In the genomic region with DNA sequence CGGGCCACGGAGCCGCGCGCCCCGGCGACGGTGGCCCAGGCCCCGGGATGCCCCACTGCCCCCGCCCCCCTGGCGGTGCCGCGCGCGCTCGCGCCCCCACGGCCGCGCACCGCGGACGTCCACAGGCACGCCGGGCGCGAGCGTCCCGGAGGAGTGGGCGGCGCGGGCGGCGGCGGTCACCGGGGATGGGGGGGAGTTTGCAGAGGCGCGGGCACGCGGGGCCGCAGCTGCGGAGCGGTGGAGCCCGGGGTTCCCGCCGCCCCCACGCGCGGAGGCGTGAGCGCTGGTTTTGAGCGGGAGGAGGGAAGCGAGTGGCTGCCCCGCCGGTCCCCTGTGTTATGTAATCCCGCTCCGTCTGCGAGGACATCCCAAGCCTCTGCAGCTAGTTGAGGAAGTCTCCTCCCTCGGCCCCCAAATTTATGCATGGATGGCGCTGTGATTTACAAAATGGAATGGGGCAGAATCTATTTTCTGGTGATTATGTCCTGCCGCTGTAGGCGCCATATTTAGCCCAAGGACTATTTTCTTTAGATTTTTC, we compare ENCODE assay signal across 8 mouse cellular contexts. TPM values are rescaled to one million over a fixed set of nuclear protein-coding genes. Genes with fewer than 3 reads are reported as not detected.
DNase-seq lines count a peak whose midpoint lies in the region; ATAC-seq lines count a peak whose summit lies in the region.

No protein-coding gene starts in this region.

- WGBS in forebrain, embryonic 10.5 days = 2% methylated on average over 43 of the region's 62 CpGs
- 0% methylated on average over 49 of the region's 62 CpGs for WGBS in heart, embryonic 15.5 days
- WGBS in liver, embryonic 13.5 days (ENCODE audit: insufficient replicate concordance) = under 1% methylated on average over 53 of the region's 62 CpGs
- under 1% methylated on average over 51 of the region's 62 CpGs for WGBS in stomach, embryonic 14.5 days

- peaks cover 22% of the 10 kb centered on the region for H3K4me1 ChIP-seq in forebrain, embryonic 10.5 days
- H3K4me1 ChIP-seq in heart, embryonic 15.5 days (replicated peaks) = peaks cover 16% of the 10 kb centered on the region
- H3K4me1 ChIP-seq in liver, embryonic 13.5 days (replicated peaks) = peaks cover 34% of the 10 kb centered on the region
- H3K4me1 ChIP-seq in stomach, embryonic 14.5 days (ENCODE audit: control insufficient read depth, insufficient read depth, low read length) = 0 out of 2 replicates have a peak, but pooled peaks cover 6% of the 10 kb centered on the region

- DNase-seq in brain, embryonic 18.5 days (ENCODE audit: low read depth, low spot score) = peak; percentile 72
- DNase-seq in forebrain, embryonic 10.5 days (ENCODE audit: extremely low spot score, low spot score) = peak; percentile 71
- DNase-seq in kidney, postnatal 14 days = peak; percentile 87
- DNase-seq in liver, embryonic 13.5 days = peak; percentile 48
- peak; percentile 57 to 74 for DNase-seq in natural killer cell, adult 2 months (ENCODE audit: low spot score in 2 of 2)

- H3K9me3 ChIP-seq in forebrain, embryonic 10.5 days = 0 out of 2 replicates have a peak, but pooled peaks cover 3% of the 10 kb centered on the region
- H3K9me3 ChIP-seq in heart, embryonic 15.5 days (replicated peaks) = no peaks in the 10 kb centered on the region
- no peaks in the 10 kb centered on the region for H3K9me3 ChIP-seq in liver, embryonic 13.5 days (replicated peaks)
- no peaks in the 10 kb centered on the region for H3K9me3 ChIP-seq in stomach, embryonic 14.5 days (ENCODE audit: control insufficient read depth, low read depth, low read length)

- H3K4me2 ChIP-seq in heart, embryonic 15.5 days = peak overlapping the region; percentile 70
- peak overlapping the region; percentile 88 for H3K4me2 ChIP-seq in liver, embryonic 13.5 days
- H3K4me2 ChIP-seq in stomach, embryonic 14.5 days (replicated peaks; ENCODE audit: low read depth, low read length) = peak overlapping the region; percentile 55

- H3K4me3 ChIP-seq in forebrain, embryonic 10.5 days = peak overlapping the region; percentile 80
- H3K4me3 ChIP-seq in heart, embryonic 15.5 days = peak overlapping the region; percentile 78
- H3K4me3 ChIP-seq in liver, embryonic 13.5 days (replicated peaks) = peak overlapping the region; percentile 86
- H3K4me3 ChIP-seq in stomach, embryonic 14.5 days (ENCODE audit: low read depth, low read length) = peak overlapping the region; percentile 49

- peak overlapping the region; percentile 85 for H3K9ac ChIP-seq in heart, embryonic 15.5 days
- H3K9ac ChIP-seq in liver, embryonic 13.5 days = peak overlapping the region; percentile 87
- peak overlapping the region; percentile 72 for H3K9ac ChIP-seq in stomach, embryonic 14.5 days (replicated peaks; ENCODE audit: low read depth, low read length)

- peak; percentile 58 for ATAC-seq in CD4-positive, CD25-positive, alpha-beta regulatory T cell, adult 4 months
- ATAC-seq in heart, embryonic 15.5 days (replicated peaks; ENCODE audit: insufficient number of reproducible peaks, insufficient read depth, low FRiP score, low read depth) = peak; percentile 72
- ATAC-seq in liver, embryonic 13.5 days (ENCODE audit: low read depth) = peak; percentile 52
- peak; percentile 73 for ATAC-seq in stomach, embryonic 14.5 days (ENCODE audit: insufficient number of reproducible peaks, insufficient read depth, low FRiP score, low read depth)

- H3K36me3 ChIP-seq in forebrain, embryonic 10.5 days (replicated peaks) = 0 out of 2 replicates have a peak, but pooled peaks cover 4% of the 10 kb centered on the region
- no peaks in the 10 kb centered on the region for H3K36me3 ChIP-seq in heart, embryonic 15.5 days
- no peaks in the 10 kb centered on the region for H3K36me3 ChIP-seq in liver, embryonic 13.5 days
- no peaks in the 10 kb centered on the region for H3K36me3 ChIP-seq in stomach, embryonic 14.5 days (ENCODE audit: control insufficient read depth, insufficient read depth, low read length)

- no peaks in the 10 kb centered on the region for H3K27me3 ChIP-seq in forebrain, embryonic 10.5 days (ENCODE audit: poor library complexity, severe bottlenecking)
- H3K27me3 ChIP-seq in heart, embryonic 15.5 days = no peaks in the 10 kb centered on the region
- 0 out of 2 replicates have a peak, but pooled peaks cover 3% of the 10 kb centered on the region for H3K27me3 ChIP-seq in liver, embryonic 13.5 days
- no peaks in the 10 kb centered on the region for H3K27me3 ChIP-seq in stomach, embryonic 14.5 days (ENCODE audit: control insufficient read depth, insufficient read depth, low read length)

- peak overlapping the region; percentile 99 for H3K27ac ChIP-seq in forebrain, embryonic 10.5 days
- H3K27ac ChIP-seq in heart, embryonic 15.5 days = peak overlapping the region; percentile 96
- peak overlapping the region; percentile 91 for H3K27ac ChIP-seq in liver, embryonic 13.5 days
- peak overlapping the region; percentile 97 for H3K27ac ChIP-seq in stomach, embryonic 14.5 days (ENCODE audit: low read length)

RNA-seq across cellular contexts. Expression of a gene that starts 0.7 kb away (rescaled TPM):
- 10 to 100 TPM; 21.3 to 22.0 TPM for polyA plus RNA-seq in CD4-positive, CD25-positive, alpha-beta regulatory T cell, adult 4 months (2017; shearing (Covaris generic))
- 18.5 and 20.3 TPM in 2 replicates for polyA plus RNA-seq in forebrain, embryonic 10.5 days (2016; fragmentation: Nextera tagmentation; extraction: Ambion mirVana)
- polyA plus RNA-seq in heart, embryonic 15.5 days (2015; fragmentation: Nextera tagmentation; extraction: Ambion mirVana) = 8.5 and 10.2 TPM in 2 replicates
- polyA plus RNA-seq in liver, embryonic 13.5 days (2015; fragmentation: Nextera tagmentation; extraction: Ambion mirVana) = 2.4 and 2.9 TPM in 2 replicates
- polyA plus RNA-seq in stomach, embryonic 14.5 days (2014; fragmentation: Nextera tagmentation; extraction: Ambion mirVana) = 25.5 TPM in 2 replicates

RNA-seq across cellular contexts. Expression of a gene that starts 48.7 kb away (rescaled TPM):
- polyA plus RNA-seq in CD4-positive, CD25-positive, alpha-beta regulatory T cell, adult 4 months (2017; shearing (Covaris generic)) = 100 to 1,000 TPM; 114 to 155 TPM
- polyA plus RNA-seq in forebrain, embryonic 10.5 days (2016; fragmentation: Nextera tagmentation; extraction: Ambion mirVana) = 345 and 349 TPM in 2 replicates
- polyA plus RNA-seq in heart, embryonic 15.5 days (2015; fragmentation: Nextera tagmentation; extraction: Ambion mirVana) = 223 and 265 TPM in 2 replicates
- polyA plus RNA-seq in liver, embryonic 13.5 days (2015; fragmentation: Nextera tagmentation; extraction: Ambion mirVana) = 201 and 214 TPM in 2 replicates
- 334 and 336 TPM in 2 replicates for polyA plus RNA-seq in stomach, embryonic 14.5 days (2014; fragmentation: Nextera tagmentation; extraction: Ambion mirVana)

RNA-seq across cellular contexts. Expression of a gene that starts 51.7 kb away (rescaled TPM):
- polyA plus RNA-seq in CD4-positive, CD25-positive, alpha-beta regulatory T cell, adult 4 months (2017; shearing (Covaris generic)) = under 1 TPM in 1 of 2 experiments, not detected in 1; 0.26 TPM
- 9.1 and 10.3 TPM in 2 replicates for polyA plus RNA-seq in forebrain, embryonic 10.5 days (2016; fragmentation: Nextera tagmentation; extraction: Ambion mirVana)
- 1.4 and 4.7 TPM in 2 replicates for polyA plus RNA-seq in heart, embryonic 15.5 days (2015; fragmentation: Nextera tagmentation; extraction: Ambion mirVana)
- polyA plus RNA-seq in liver, embryonic 13.5 days (2015; fragmentation: Nextera tagmentation; extraction: Ambion mirVana) = 7.2 and 8.3 TPM in 2 replicates
- 31.9 and 35.2 TPM in 2 replicates for polyA plus RNA-seq in stomach, embryonic 14.5 days (2014; fragmentation: Nextera tagmentation; extraction: Ambion mirVana)

Comparison
In these comparisons a context has a peak if more than half of its experiments do, and no peak if none do; other contexts are left out.
1. Peak in every context shown above with its lines: DNase-seq, ATAC-seq, H3K4me3 ChIP-seq and H3K27ac ChIP-seq.